Mouse (Mus musculus): Measurements from ENCODE around the gene Nadsyn1.

- TF ChIP-seq CTCF (IDR thresholded peaks at IDR 0.05; ENCODE audit: control insufficient read depth, insufficient read depth, insufficient read length) (no peak), MYOG (IDR thresholded peaks at IDR 0.05; ENCODE audit: control insufficient read depth, extremely low read depth, insufficient read length) (no peak)
These were observed 70.0 kb downstream of the Nadsyn1 start for GRCm38 (mm10) chr7:143752606-143753005.
